Mouse (Mus musculus) kidney, postnatal 4 days (tissue): ENCODE measurements around the gene Gabpb1.
"Not testable (repeated sequence)": the region's sequence is repeated elsewhere in the genome, so short reads cannot be mapped to it uniquely, and the experiment has no call there.

ENCODE experiments used
- DNase-seq, 2 experiments: peaks; one replicate each; pipeline ENCODE4 v3.0.0; 2021; ENCODE audit warnings: mixed read lengths in 2 of 2

Gabpb1 gene

GRCm38 (mm10) chr2:126635939-126636823 lies 40.0 kb downstream of the Gabpb1 start:
- peak in 1 of 2 experiments; percentile 59 for DNase-seq

GRCm38 (mm10) chr2:126633165-126633564 lies 43.0 kb downstream of the Gabpb1 start:
- no peak for DNase-seq

- no peak for DNase-seq
These were observed 47.6 kb downstream of the Gabpb1 start for GRCm38 (mm10) chr2:126628455-126628995.

GRCm38 (mm10) chr2:126623138-126623537 lies 53.0 kb downstream of the Gabpb1 start:
- no peak for DNase-seq

- DNase-seq: no peak
These were observed 53.7 kb downstream of the Gabpb1 start for GRCm38 (mm10) chr2:126622455-126622854.

- no peak for DNase-seq
These were observed 56.9 kb downstream of the Gabpb1 start, which contains the start of gene Hdc for GRCm38 (mm10) chr2:126619249-126619704. TSS of gene Hdc (minus strand) at chr2:126619299.

GRCm38 (mm10) chr2:126618470-126619179 lies 57.5 kb downstream of the Gabpb1 start:
- no peak for DNase-seq

GRCm38 (mm10) chr2:126615355-126615754 lies 60.8 kb downstream of the Gabpb1 start:
- DNase-seq: no peak

- DNase-seq: not testable (repeated sequence)
These were observed 66.5 kb downstream of the Gabpb1 start for GRCm38 (mm10) chr2:126609600-126609999.

GRCm38 (mm10) chr2:126607553-126608203 lies 68.5 kb downstream of the Gabpb1 start:
- DNase-seq: no peak

- DNase-seq: no peak
These were observed 69.5 kb downstream of the Gabpb1 start for GRCm38 (mm10) chr2:126606688-126607062.

GRCm38 (mm10) chr2:126606061-126606687 lies 70.0 kb downstream of the Gabpb1 start:
- no peak for DNase-seq

GRCm38 (mm10) chr2:126601918-126602600 lies 74.1 kb downstream of the Gabpb1 start:
- no peak for DNase-seq

- no peak for DNase-seq
These were observed 75.6 kb downstream of the Gabpb1 start for GRCm38 (mm10) chr2:126600533-126600932.

GRCm38 (mm10) chr2:126599005-126599404 lies 77.1 kb downstream of the Gabpb1 start:
- peak in 1 of 2 experiments; percentile 41 for DNase-seq

- no peak for DNase-seq
These were observed 77.8 kb downstream of the Gabpb1 start for GRCm38 (mm10) chr2:126598359-126598758.

GRCm38 (mm10) chr2:126597279-126598241 lies 78.6 kb downstream of the Gabpb1 start:
- DNase-seq: no peak

- no peak for DNase-seq
These were observed 79.6 kb downstream of the Gabpb1 start for GRCm38 (mm10) chr2:126596347-126597072.

GRCm38 (mm10) chr2:126593831-126594610 lies 82.1 kb downstream of the Gabpb1 start:
- peak; percentile 82 to 86 for DNase-seq
